Mouse (Mus musculus): ENCODE data around the gene Cep152.

The Cep152 gene

DNA sequence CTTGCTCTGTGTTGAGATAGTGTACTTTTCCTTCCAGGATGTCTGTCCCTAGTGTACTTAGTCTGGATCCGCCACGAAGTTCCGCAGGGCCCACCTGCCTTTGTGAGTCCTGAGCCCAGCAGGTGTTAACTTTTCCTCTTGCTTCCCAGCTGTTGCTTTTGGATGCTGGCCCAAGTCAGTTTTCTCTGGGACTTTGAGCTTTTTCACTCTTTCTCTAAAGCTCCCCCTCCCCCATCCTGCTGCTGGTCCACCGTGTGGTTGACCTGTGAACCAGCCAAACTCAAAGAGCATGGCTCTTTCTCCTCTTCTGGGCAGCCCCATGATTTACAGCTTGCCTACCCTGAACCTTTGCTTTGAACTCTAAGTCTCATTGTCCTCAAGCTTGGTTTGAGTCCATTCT lies 1.6 kb upstream of the Cep152 start:
- no peak for DNase-seq (ENCODE audit: low spot score)

DNA sequence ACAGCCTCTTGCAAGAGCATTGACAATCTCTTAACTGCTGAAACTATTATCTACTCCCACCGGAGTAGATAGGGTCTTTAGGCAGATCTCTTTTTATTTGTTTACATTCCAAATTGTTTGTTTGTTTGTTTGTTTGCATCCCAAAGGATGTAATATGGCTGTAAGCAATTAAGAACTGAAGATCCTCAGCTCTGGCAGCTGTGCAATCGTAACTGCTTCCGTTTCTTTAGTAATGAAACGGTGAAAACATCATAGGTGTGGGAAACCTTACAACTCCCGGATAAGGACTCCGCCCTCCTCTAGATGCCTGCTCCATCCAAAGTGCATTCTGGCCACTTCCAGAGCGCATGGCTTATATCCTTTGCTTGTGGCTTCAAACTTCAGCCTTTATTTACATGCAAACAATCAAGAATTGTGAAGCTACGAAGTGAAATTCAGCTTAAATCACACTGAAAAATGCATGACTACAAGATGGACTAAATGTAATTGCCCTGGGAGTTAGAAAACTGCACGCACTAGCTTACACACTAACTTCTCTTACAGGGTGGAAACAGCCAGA lies 707 bp downstream of the Cep152 start:
- DNase-seq (ENCODE audit: low spot score), result no peak

DNA sequence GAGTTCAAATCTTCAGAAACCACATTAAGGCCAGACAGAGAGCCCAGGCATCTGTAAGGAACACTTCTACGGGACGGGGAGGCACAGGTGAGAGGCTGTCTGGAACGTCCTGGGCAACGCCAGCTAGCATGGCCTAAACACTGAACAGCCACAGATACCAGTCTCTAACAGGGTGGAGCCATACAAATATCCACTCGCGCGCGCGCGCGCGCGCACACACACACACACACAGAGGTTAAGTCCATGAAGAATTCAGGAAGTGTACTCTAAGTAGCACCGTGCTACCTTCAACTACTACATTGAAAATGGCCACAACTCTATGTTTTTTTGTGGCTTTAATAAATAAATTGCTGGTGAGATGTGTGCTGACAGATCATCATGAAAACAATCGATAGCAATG lies 1.7 kb downstream of the Cep152 start:
- DNase-seq (ENCODE audit: low spot score), result no peak

DNA sequence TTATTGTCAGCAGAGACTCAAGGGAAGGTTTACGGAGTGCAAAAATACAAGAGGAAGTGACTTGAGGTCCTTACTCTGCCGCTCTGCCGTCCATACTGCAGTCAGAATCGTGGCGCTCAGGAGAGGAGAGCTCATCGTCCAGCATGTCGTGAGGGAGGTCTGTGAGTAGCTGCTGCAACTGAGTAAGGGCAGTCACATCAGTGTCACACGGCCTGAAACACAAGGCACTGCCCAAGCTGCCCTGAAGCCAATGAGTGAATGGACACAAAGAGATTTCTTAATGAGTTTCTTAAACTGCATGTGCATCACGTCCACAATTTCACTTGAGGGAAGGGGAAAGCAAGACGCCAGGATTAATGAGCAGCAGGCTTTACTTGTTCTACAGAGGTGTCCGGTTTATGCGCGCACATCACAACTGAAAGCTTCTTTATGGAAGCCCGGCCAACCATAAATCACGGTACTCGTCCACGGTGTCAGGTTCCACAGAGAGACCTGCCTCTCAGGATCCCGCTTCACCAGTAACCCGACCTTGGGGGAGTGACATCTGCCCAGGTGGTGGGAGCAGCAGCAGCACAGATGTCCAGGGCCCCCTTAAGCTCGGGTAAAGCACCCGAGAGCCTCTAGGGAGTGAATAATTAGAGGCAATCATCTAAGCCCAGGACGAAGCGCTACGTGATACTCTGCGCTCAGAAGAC lies 4.6 kb downstream of the Cep152 start:
- DNase-seq (ENCODE audit: low spot score), result peak; percentile 78

DNA sequence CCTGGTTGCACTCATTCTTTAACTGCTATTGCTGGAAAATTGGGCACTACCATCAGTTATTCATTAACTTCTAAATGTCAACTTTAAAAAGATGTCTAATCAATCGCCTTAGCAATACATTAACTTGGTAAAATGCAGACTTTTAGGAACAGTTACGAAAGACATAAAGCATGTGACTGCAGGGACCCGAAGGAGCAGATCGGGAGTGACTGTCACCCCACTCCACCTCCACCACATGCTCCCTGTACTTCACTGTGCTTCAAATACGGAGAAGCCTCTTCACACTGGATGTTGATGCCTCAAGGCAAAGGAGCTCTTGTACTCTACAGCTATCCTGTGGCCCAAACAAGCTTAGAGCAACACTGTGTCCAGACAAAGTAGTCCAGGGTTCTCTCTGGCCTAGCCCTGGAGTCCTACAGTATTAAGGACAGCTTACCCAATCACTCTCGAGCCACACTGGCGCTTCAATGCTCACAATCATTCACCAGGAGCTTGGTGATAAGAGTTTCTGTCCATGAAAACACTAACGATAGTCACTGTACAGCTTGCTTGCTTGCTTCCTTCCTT lies 9.0 kb downstream of the Cep152 start:
- no peak for DNase-seq (ENCODE audit: low spot score)

DNA sequence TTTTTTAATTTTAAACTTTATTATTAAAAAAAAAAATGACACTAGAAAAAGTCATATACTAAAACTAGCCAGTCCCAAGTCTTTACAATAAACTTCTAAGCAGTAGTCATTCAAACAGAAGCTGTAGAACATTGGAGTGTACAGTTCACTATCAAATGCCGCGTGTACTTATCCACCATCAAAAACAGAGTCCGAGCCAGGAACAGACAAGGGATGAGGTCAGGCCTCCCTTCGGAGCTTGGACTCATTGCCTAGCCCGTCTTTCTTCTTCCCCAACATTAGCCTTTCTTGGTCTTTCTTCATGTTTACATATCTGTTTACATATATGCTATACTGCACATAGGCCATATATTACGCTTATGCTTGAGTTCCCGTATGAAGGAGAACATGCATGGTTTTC lies 9.5 kb downstream of the Cep152 start:
- no peak for DNase-seq (ENCODE audit: low spot score)

DNA sequence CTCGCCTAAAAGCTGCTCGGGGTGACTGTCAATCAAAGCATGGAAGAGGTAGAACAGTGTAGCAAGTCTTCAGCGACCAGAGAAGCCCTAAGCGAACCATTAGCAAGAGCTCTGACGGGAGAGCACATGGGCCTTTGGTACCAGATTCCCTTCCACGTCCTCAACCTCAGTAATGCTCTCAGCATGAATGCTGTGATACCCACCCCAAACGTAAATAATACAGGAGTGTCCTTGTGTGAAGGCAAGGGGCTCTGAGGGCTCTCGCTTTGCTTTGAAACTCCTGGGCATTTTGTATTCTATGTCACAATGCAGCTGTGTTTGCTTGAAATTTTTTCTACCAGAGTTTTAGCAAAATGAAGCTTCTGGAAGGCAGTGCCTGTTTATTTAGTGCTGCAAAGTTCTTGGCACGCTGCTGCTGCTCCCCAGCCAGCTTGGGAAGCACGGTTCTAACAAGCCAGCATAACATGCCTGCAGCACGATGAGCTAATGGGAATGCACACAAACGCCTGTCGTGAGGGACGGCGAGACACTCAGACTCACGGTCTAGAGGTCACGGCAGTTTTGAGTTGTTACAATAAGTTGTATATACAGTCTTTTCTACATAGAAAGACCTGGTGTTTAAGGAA lies 18.6 kb downstream of the Cep152 start:
- no peak for DNase-seq (ENCODE audit: low spot score)

DNA sequence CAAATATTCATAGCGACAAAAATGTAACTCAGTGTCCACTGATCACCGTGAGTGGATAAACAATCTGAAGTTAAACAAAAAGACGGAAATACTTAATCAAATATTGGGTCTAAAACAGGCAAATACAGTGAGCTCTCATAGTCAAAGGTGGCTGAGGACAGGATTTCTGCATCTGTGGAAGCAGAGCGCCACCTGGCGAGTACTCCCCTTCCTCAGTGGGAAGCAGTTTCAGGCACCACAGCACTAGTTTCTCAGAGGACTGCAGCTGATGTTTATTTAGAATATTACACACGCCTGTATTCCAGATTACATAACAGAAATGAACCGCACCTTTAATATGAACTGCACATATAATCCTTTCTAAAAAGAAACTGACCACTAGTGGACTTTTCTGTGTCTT lies 20.3 kb downstream of the Cep152 start:
- peak; percentile 64 for DNase-seq (ENCODE audit: low spot score)

DNA sequence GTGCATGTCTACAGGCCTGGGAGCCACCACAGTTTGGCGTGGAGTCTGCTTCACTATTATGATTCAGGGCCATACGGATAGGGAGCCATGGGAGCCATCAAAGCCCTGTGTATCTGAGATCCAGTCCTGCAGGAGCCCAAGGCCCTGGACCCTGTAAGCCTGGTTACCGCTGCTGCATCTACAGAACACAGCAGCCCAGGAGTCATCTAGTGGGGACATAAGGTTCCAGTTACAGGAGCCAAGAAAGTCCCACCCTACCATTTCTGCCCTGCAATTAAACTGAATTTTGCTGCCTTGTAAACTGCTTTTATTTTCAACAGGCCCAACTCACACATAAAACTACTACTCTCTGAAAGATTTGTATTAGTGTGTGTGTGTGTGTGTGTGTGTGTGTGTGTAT lies 21.9 kb downstream of the Cep152 start:
- DNase-seq (ENCODE audit: low spot score), result no peak

DNA sequence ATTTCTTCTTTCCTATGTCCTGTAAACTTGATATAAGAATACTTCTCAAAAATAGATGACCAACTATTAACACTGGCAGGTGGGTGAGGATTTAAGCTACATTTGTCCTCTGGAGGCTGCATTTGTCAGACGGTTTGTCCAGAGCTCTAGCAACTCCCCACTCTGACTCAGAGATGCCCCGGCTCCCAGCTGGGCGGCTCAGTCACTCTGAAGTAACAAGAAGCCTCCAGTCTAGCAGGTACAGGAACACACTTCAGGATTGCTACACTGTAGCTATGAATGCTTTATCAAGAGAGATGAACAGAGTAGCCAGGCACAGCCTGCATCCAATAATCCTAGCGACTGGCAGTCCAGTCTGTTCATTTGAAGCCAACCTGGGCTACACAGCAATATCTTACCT lies 26.0 kb downstream of the Cep152 start:
- no peak for DNase-seq (ENCODE audit: low spot score)

DNA sequence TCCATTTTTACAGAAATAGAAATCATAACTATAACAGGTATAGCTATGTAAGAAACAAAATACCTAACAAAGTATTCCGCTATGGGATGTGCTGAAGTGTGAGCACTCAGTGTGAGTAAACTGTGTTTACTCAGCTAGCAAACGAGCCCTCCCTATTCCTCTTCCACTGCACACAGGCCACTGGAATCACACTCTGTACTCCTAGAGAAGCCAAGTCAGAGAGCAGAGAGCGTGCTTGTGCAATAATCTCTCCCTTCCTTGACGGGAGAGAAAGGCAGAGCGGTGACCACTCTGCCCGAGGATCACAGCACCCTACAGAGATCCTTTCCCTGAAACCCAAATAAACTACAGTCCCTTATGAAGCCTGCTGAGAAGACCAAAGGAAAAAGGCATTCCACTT lies 26.7 kb downstream of the Cep152 start:
- no peak for DNase-seq (ENCODE audit: low spot score)

DNA sequence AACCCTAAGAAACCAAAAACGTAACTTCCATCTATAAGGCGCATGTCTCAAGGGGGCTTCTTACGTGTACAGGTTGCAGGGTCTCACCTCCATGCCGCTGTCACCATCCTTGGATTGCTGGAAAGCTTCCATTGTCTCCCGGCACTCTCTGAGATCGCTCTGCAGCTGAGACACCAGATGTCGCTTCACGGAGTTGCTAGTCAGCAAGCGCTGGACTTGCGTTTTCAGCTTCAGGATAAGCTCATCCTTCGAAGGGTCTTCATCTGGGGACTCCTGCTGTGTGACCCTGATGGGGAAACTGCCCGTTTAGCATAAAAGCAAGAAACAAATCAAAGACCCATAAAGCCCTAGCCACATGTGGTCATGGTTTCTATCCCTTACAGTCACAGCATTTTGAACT lies 30.1 kb downstream of the Cep152 start:
- no peak for DNase-seq (ENCODE audit: low spot score)

DNA sequence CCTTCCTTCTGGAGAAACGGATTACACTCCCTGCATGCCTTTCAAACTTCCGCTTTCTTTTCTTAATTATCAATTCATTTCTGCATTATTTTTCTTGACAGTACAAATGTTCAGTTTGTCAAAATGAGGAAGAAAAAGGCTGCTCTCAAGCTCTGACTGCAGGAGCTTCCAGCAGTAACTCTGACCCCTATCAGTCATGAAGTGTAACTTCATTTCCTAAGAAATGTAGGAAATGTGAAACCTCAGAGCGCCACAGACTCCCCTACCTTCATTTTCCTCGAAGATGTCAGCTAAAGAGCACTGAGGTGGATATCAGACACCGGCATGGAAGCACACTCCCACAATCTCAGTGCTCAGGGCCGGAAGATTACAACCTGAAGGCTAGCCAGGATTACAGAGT lies 30.8 kb downstream of the Cep152 start:
- no peak for DNase-seq (ENCODE audit: low spot score)

DNA sequence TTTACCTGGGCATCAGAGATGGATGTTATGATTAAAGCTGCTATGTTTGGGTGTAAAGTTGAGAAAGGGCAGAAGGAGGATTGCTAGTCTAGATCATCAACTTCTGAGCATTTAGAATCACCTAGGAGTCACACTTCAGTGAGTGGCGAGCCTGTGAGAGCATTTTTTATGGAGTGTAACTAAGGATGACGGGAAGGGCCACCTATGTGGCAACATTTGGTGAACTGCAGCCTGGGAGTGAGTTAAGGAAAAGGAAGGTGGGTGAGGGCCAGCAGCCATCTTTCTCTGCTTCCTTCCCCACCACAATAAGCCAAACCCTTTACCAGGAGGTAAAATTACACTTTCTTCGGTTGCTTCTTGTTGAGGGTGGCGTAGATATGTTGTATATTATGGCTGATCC lies 33.0 kb downstream of the Cep152 start:
- DNase-seq (ENCODE audit: low spot score), result no peak

DNA sequence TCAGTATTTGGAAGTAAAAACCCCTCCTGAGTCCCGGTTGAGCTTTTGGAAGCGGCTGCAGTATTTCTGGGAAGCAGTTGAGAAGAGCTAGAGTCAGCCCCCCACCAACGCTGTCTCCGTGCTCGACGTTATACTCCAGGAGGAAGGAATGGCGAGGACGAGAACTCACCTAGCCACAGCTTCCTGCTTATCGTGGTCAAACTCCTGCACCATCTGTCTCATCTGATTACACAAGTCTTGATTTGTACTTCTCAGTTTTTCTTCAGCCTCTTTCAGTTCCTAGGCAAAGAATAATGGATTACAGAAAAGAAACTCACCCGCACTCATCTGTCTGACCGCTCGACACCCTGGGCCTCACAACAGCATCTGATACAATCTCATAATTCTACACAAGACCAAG lies 35.6 kb downstream of the Cep152 start:
- DNase-seq (ENCODE audit: low spot score), result no peak

DNA sequence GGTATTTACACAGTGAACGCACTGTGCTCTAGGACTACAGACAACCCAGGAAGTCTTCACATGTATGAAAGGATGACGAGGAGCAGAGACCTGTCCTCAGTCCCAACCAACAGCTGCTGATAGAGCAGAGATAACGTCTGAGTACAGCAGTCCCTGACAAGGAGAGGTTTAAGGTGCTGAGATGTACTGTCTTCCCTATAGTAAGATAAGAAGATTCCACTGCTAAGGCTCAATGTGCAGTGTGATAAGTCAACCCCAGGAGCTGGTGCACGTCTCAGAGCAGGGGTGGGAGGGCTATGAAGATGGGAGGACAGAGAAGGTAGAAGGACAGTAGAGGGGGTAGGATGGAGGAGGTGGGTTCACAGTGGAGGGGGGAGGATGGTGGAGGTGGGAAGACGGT lies 43.8 kb downstream of the Cep152 start:
- no peak for DNase-seq (ENCODE audit: low spot score)

DNA sequence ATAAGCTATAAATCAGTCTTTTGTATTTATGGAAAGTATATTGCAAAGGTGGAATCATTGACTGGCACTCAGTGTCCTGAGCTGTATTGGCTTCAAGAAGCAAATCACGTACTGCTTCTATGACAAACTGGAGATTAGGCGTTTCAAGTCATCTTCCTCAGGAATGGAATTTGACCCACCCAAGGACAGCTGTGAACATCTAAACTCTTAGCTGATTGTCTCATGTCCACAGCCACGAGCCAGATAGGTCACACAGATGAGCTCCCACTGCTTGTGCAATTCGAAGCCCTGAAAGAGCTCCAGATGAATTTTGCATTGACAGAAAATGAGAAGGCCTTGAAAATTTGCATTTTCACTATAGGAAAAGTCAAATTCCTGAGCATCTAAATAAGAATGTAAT lies 47.2 kb downstream of the Cep152 start:
- no peak for DNase-seq (ENCODE audit: low spot score)

DNA sequence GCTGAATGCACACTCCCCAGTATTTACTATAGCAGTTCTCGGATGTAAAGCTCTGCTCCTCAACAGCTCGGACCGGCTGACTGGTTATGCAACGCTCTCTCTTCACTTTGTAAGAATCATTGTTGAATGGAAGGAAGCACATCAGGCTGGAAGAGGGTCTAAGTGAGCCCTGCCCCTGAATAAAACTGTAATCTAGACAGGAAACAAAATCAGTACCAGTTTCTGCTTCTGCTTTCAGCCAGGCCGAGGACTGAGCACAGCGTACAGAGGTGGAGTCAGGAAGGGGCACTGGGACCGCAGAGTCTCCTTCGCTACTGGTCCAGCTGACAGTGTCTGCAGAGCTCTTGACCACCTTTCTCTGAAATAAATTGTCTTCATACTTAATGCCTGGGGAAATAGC lies 48.4 kb downstream of the Cep152 start:
- no peak for DNase-seq (ENCODE audit: low spot score)

DNA sequence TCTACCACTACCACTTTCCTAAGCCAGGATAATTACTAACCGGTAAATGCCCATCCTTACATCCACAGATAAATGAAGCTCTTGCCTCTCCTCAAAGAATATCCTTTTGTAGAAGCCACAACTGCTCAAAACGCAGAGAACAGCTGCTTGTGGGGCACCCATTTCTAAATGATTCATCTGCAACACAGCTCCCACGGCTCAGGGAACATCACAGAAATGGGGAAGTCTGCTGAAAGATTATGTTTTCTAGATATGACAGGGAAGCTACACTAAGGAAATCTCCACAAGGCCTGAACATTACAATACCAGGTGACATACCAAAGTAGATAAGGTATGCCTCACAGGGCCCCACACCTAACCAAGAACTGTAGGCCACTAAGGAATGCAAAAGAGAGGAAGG lies 49.1 kb downstream of the Cep152 start:
- no peak for DNase-seq (ENCODE audit: low spot score)

DNA sequence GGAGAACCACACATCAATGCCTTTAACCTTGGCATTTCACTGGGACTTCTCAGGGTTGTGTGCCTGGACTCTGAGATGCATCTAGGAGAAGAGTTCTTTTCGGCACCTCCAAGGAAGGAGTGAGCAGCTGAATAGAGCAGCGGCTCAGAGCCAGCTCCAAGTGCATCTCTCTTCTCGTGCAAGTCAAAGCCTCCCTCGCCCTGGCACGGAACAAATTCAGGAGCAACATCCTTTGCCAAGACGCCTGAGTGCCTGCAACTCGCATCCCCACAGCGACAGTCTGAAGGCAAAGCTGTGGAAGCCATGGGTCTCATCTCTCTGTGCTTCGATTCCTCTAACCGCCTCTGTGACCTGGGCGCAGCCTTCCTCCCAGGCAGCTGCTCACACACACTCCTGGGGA lies 61.0 kb downstream of the Cep152 start:
- no peak for DNase-seq (ENCODE audit: low spot score)

DNA sequence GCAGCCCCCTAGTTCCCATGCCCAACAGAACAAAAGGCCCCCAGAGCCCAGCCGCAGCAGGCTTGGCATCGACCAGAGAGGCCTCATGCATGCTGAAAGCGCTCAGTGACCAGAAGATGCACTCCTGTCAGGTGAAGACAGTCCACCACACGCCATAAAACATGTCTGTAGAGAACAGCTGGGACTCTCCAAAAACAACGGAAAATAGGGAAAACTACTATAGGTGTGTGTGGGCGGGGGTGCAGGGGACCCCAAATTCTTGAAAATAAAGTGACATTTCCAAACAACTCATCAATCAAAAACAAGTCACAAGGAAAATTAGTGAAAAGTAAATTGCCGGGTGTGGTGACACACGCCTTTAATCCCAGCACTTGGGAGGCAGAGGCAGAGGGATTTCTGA lies 62.5 kb downstream of the Cep152 start:
- no peak for DNase-seq (ENCODE audit: low spot score)

DNA sequence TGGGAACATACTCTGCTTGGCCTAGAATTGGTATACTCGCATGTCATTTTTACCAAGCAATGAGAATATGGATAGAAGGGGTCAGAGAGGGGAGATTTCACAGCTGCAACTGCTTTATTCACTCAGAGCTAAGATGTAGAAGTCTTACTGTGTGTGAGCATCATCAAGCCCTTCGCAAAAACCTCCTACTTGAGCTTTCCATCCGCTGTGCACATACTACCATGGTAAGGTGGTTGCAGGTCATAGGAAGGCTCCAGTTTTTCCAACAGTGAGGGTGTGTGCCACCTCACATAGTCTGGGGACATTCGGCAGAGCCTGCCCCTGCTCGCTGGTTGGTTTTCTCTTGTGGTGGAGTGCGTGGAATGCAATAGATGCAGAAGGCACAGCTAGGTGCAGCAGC lies 64.9 kb downstream of the Cep152 start:
- DNase-seq (ENCODE audit: low spot score), result no peak

Measured in embryo, embryonic 10 days (tissue).